Mouse (Mus musculus) frontal cortex, adult (tissue): ENCODE measurements around the gene Acpp.

Experiments
- ATAC-seq: cut with Nextera tagmentation; 2 replicates; pipeline ENCODE4 v1.9.2; 2017; ENCODE audit warnings: mild to moderate bottlenecking, moderate library complexity, mixed read lengths; ENCODE audit not compliant: low TSS enrichment

Gene Acpp

DNA sequence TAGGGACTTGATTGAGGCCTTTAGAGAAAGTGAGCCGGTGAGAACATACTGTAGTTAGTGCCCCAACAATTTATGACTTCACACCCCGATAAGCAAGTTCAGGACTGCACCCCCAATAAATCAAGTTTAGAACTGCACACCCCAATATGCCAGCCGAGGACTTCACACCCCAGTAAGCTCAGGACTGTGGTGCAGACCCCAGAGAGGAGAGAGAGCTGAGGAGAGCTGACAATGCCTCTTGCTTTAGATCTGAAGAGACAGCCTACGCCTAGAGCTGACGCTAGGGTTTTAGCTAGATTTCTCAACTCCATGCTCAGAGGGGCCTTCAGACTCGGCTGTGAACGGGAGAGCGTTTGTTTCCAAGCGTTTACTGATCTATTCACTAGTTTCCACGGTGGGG is 32.7 kb downstream of the Acpp start:
- ATAC-seq, result no peak

DNA sequence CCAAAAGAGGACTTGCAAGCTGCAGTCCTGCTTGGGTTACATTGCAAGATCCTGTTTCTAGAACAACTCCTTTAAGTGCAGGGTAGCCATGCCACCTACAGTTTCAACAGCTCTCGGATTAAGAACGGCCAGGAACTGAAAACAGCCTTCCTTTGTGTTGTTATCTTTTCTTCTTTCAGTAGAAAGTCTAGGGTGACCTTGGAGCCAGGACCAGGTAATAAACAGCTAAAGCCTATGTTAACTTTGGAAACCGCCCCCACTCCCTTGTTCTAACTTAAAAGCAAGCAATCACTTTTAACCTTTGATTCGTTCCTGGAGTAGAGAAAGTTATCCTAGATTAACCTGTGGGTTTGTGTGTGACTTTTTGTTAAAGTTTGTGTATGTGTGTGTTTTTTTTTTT is 33.2 kb downstream of the Acpp start:
- ATAC-seq, result no peak

DNA sequence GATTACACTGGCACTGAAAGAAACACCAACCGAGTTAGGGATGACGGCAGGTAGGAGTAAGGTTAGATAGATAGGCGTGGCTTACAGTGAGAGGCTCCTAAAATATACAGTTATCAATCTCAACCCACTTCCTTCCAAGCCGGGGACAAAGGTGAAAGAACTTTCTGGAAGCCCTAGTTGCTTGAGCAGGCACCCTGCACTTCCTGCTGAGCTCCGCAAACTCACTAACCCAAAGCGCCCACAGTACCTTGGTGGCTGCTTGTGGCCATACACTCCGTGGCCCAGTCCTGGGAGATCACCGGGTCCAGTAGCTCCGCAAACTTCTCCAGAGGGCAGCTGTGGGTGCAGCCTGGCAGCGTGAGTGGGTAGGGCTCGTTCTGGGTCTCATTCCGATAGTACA is 37.0 kb downstream of the Acpp start:
- no peak for ATAC-seq

DNA sequence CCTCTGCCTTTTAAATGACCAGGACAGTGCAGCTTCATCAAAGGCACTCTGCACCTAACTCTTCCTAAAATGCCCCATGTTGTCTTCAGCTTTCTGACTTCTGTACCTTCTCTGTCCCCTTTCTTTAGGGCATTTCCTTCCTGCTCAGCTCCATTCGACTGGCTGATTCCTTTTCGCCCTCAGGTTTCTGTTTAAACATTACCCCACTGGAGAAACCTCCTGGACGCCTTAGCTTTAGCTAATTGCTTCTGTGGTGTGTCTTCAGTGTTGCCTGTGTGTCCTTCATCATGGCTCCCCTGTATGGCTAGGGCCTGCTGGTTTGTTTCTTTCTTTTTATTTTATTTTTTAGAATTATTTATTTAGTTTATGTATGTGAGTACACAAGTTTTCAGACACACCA is 40.5 kb downstream of the Acpp start:
- no peak for ATAC-seq

DNA sequence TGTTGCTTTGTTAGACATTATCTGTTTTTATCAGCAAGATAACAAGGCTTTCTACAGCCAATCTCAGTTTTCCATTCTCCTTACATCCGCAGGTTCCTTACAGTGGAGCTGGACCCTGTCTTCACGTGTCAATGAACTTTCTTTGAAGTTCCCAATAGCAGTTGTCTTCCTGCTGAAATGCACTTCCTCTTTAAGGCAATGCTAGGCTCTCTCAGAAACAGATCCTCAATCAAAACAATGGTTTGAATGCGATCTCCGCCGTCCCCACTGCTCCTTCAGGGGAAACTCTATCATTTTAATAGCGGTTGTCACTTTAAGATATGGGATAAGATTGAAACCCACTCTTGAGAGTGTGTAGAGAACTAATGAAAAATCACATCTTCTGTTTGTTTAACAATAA is 52.6 kb downstream of the Acpp start:
- ATAC-seq, result no peak

DNA sequence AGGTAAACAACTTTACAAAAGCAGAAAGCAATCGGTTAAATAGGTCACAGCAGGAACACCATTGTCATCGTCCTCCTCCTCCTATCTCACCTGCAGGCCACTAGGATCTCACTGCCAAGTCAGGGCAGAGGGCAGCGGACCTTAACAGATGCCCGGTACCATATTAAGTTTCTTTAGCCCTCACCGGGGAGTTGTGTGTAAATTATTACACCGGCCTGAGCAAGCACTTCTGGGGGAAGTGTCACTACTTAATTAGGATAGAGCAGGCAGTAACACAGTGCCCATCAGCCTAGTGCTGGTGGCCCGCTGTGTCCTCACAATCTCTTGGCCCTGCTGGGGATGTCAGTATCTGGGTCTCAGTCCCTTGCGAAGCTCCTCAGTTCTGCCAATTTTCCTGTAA is 55.0 kb downstream of the Acpp start:
- ATAC-seq, result no peak

DNA sequence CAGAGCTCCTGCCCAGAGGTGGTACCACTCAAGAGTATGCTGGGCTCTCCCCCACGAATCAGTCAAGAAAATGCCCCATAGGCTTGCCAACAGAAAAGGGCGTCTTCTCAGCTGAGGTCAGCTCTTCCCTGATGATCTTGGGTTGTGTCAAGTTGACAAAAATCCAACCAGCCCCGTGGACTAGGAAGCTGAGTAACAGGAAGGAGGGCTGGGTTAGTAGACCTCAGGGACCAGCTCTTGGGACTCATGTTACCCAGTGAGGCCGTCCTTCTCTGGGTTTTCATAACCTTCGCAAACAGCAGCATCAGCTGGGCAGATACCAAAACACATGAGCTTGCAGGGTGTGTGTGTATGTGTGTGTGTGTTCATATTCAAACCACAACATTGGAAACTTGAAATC is 55.8 kb downstream of the Acpp start:
- ATAC-seq, result no peak

DNA sequence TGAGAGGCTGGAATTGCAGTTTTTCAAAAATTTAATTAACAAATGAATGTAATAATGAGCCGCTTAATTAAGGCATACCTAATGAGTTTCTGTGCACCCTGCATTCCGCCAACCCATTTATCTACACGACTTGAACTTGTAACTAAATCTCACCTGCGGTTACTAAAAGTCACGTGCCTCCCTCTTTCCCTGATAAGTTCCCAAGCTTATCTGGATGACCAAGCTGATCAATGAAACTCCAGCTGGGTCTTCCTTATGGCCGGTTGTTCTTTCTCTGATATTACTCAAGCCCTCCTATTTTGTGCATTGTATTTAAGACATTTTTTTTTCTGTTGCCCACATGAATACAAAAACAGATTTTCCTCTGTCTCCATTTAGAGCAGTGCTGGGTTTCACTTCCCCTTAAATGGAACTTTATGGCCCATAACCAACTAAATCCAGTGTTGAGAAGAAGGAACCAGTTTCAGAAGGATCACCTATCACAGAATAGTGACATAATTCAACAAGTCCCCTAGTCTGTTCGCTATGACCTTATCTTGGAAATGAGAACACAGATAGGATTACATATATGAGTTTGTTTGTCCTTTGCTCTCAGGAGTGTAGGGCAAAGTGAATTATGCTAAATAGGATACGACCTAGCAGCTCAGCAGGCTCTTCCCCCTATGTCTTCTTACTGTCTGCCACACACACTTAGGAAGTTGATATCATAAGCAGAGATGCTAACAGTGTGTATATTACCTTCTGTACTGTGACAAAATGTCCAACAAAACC is 56.6 kb downstream of the Acpp start:
- ATAC-seq, result no peak

DNA sequence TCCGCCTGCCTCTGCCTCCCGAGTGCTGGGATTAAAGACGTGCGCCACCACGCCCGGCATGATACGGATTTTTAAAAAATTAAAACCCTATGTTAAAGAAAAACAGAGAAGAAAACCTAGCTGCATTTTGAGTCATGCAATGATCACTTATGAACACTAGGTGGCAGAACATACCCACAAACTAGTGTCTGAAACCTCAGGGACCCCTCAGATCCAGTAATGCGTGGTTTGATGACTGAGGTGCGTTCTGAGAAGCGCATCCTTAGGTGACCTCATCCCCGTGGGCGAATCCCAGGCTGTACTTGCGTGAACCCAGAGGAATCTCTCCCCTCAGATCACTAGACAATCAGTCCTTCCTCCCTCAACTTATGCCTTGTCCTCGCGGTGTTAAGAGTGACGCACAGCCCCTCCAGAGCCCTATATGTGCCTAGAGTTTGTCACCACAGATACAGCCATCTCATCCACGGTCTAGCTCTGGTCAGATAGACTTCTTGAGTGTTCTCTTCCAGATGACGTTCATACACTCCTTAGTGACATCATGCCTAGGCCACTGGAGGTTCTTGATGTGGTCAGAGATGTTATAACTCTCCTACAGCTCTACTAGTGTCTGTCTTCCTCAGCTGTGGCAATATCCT is 59.9 kb downstream of the Acpp start:
- ATAC-seq, result peak; percentile 59; the same call in 1 of the 2 replicates

DNA sequence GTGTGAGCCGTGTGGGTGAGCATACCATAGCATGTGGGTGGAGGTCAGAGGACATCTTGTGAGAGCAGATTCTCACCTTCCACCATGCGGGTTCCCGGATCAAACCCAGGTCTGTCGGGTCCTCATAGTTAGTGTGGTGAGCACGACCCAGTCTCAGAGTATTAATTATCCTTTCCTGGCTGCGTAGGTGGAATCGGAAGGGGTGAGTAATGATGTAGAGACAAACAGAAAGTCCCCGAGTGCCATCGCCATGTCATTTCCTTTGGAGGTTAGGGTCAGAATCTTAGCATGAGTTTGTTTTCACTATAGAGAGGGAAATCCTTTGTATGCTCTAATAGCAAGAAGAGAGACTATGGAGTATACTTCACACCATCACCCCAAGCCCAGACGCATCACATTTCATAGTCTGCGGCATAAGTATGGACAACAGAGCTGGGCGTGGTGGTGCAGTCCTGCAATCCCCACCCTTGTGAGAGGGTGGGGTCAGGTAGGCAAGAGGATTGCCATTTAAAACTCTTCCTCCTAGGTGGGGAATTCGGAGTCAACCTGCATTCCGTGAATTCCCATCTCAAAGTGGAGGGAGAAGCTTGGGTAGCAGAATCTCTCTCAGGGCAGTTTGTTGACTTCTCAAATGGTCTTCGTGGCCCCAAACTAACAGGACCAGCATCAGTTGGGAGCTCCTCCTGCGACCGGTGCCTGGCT is 62.3 kb downstream of the Acpp start:
- ATAC-seq, result no peak

DNA sequence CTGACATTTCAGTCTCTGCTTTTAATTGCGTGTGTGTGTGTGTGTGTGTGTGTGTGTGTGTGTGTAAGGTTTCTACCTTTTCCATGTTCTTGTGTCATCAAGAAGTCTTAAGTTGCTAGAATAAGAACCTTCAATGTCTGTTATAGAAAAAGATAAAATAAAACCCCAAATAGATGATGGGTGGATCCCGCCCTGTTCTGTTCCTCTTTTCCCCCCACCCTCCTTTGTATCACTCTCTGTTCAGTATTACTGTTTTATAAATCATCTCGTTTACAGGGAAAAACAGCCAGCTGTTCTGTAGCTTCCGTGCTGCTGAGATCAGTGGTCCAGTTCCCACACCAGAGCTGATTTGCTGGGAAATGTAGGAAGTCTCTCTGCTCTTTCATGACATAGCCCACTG is 65.5 kb downstream of the Acpp start:
- no peak for ATAC-seq

DNA sequence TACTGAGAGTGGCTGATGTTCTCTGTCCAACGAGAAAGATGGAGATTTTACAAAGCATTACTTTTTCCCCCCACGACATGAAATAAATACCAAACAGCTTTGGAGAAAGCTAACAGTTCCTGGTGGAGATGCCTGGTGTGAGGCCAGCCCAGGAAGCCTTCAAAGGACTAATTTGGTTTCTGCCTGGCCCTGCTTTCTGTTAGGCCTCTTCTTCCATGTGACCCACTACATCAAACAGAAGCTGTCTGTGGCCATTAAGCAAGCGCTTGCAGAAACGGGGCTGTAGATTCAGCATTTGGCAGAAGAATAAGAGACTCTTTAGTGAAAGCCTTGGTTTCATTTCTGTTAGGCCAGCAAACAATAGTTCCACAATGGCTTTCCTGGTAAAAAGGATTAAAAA is 65.9 kb downstream of the Acpp start:
- ATAC-seq, result no peak

DNA sequence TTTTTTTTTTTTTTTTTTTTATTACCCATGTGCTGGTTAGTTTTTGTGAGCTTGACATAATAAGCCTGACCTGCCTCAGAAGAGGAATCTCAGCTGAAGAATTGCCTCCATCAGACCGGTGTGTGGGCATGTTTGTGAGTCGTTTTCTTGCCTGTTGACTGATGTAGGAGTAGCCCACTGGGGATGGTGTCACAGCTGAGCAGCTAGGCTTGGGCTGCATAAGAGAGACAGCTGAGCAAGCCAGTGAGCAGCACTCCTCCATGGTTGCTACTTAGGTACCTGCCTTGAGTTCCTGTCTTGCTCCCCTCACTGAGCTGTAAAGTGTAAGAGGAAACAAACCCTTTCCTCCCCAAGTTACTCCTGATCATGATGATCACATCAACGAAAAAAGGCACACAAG is 67.6 kb downstream of the Acpp start:
- peak; percentile 72 for ATAC-seq

DNA sequence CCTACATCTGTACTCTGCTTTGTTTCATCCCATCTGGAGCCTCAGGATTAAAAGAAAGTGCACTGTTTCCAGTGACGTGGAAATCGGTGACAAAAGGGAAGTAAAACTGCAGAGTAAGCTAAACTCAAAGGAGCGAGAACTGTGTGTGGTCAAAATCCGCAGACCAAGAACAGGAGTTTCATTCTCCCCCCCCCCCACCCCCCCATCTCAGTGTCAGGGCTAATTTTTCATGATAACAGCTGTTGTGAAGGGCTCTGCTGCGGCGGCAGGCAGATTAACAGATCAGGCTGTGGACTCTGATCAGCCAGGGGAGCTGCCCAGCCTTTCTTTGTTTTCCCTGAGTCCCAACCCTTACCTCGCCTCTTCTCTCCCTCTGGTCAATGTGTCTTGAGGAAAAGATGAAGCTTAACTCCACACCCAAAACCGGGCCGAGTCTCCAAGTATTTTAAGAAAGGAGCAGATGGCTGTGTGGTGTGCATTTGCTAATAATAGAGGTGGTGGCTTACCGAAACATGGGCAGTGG is 68.1 kb downstream of the Acpp start:
- ATAC-seq, result peak; percentile 80

DNA sequence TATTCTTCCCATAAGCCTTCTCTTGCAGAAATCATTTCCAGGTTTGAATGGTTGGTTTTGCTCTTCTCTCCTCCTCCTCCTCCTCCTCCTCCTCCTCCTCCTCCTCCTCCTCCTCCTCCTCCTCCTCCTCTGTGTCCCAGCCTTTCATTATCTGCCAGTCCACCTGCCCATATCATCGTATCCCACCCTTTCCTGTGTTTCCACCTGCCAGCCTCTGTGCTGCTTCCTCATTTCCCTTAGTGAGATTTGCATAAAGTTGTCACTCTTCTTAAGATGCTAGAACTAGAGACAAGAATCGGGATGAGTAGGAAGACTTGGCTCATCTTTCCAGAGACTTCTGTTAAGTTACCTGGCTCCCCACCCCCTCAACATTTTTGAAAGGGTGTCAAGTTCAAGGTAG is 73.0 kb downstream of the Acpp start:
- ATAC-seq, result no peak

DNA sequence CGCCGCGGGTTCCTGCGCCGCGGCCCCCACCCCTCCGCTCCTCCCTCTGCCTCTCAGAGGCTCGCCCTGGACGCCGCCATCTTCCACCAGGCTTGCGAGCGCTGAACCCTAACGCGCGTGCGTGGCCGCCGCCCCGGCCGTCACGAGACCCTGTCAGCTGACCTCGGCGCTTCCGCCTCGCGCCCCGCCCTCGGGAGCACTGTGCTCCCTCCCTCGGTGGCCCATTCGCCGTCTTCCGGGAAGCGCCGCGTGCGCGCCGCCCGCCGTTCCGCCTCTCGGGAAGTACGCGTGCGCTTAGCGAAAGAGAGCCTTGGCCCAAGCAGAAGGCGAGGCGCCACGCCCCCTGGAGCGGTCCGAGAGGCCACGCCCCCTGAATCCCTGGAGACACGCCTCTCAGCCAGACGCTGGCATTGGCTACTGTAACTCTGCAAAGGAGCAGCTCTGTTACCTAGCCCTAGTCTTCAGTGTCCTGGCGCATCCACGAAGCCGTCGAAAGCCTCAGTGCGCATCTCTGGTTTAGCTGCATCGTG is 74.7 kb downstream of the Acpp start, which contains the start of gene Dnajc13:
TSS of gene Dnajc13 (minus strand) at position 108 of the 530 bp plus-strand sequence.
- ATAC-seq, result peak; percentile 91

DNA sequence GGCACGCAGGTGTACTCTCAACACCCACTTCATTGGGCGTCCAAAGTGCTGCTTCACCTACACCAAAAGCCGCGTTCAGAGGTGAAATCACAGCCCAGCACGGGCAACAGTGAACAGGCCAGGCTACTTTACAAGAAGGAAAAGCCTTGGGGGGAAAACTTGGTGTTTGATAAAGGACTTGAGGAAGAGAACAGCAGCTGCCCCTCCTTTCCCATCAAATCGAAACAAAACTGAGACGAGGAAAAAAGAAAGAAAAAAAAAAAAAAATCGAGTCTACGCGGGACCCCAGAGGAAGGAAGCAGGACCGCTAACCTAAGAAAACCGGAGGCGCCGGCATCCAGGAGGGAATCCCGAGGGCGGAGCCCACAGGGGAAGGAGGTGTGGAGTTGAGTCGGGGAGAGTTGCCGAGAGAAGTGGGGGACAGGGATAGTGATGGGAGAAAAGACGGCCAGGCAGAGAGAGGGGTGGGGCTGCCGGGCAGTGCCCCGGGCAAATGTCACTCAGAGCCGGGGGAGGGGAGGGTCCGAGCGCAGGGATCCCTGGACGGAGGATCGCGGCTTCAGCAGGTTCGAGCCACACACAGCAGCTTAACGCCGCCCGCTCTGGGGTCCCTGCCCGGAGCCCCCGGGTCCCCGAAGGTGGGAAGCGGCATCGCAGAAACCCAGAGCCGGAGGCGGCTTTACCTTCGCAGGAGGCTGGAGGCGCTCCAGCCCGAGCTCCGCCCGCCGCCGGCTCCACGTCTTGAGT is 75.4 kb downstream of the Acpp start:
- ATAC-seq, result peak; percentile 34; the same call in 1 of the 2 replicates

DNA sequence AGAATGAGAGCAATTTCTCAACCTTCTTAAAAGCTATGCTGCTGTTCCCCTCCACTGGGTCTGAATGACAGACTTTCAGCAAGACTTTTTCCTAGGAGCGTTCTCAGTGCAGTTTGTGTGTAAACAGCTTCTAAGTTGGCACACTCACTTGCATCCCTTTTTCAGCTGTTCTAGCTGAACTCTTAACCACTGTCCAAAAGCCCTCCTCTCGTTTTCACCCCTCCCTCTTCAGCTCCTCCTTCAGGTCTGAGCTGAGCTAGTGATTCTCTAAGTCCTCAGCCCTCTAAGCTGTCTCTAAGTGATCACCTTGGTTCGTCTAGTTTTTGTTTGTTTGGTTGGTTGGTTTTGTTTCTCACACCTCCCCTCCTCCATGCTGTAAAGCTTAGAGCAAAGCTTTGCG is 77.2 kb downstream of the Acpp start:
- ATAC-seq, result no peak

DNA sequence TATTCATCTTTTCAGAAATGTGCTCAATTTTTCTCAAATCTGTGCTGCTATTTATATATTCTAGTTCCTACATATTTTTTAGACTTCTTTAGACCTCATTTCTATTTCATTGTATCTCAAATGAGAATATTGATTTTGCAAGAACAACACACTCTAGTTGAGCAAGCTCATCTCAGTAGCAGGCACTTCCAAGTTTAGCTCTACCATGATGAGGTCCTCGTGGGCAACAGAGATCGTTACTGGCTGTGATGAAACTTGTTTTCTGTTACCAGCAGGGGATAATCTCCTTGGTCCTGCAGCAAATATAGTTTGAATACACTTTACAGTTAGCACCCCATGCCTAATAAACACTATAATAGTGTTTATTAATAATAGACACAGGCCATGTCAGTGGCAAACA is 81.5 kb downstream of the Acpp start:
- no peak for ATAC-seq

DNA sequence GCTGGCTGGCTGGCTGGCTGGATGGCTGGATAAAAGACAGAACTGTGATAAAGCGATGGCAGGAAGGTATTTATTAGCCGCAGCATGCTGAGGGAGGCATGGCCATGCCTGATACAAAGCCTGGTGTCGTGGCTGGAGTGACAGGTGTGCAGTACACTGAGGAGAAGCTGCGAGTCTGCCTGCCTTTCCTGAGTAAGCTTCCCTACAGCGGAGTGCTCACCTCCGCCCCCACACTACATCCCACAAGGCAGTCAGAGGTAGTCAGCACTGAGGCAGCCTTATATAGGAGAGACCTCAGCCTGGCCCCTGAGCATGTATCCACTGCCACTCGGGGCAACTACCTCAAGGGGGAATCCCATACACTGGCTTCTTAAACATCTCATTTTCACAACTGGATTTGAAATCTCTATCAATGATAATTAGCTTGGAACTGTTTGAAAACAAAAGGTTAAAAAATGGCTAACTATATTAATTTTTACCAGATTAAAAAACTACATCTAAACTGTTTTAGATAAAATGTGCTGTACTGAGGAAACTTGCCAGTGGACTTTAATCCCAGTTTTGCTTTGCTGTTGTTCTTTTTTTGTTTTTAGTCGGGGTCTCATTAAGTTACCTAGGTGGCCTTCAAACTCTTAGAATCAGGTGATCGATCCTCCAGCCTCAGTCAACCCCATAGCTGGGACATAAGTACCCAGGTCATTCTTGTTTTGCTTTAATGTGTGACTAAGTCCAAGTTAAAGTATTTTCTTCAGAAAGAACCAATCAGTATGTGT is 83.0 kb downstream of the Acpp start:
- ATAC-seq, result peak; percentile 76; the same call in 1 of the 2 replicates

DNA sequence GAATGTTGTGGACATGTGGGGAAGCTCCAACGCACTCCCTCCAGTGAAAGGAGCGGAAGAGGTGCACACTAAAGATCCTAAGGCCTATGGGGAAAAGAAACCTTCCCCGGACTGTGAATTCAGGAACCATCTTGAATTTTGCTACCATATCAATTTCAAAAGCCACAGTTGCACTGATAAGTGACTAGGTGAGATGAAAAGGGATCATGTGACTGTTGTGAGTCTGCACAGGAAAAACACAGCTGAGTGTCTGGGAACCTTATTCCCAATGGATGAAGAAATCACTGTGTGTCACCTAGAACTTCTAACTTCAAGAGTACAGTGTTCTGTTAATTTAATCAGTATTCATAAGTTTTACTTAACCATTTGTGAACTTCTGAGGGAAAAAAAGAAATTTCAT is 84.9 kb downstream of the Acpp start:
- ATAC-seq, result no peak
